Mouse (Mus musculus): Measurements from ENCODE around the gene Galnt12. TPM values are rescaled to one million over a fixed set of nuclear protein-coding genes. Genes with fewer than 3 reads are reported as not detected.

Gene Galnt12
- polyA plus RNA-seq, 1 experiment from 2014 or later = 2.1 TPM

- Histone ChIP-seq H3K27ac (replicated peaks in 1 of 2; ENCODE audit: control insufficient read depth in 1 of 2, insufficient read depth in 1 of 2, low read depth in 2 of 2, low read length in 2 of 2) (no peak overlapping the region), H3K9ac (ENCODE audit: low read length) (no peak overlapping the region), H3K36me3 (ENCODE audit: control insufficient read depth, insufficient read depth, low read length) (no peaks in the 10 kb centered on the region), H3K9me3 (ENCODE audit: control insufficient read depth, low read length) (peaks cover 6% of the 10 kb centered on the region), H3K27me3 (ENCODE audit: control insufficient read depth, insufficient read depth, low read length) (0 out of 2 replicates have a peak, but pooled peaks cover 3% of the 10 kb centered on the region), H3K4me1 (ENCODE audit: control insufficient read depth in 2 of 2, insufficient read depth in 2 of 2, low read length in 2 of 2) (no peaks in the 10 kb centered on the region), H3K4me2 (ENCODE audit: low read length) (no peak overlapping the region), H3K4me3 (ENCODE audit: control insufficient read depth in 1 of 2, insufficient read depth in 1 of 2, low read depth in 1 of 2, low read length in 2 of 2) (no peak overlapping the region)
- no peak for ATAC-seq (ENCODE audit: insufficient number of reproducible peaks, insufficient read depth, low FRiP score, low read depth)
- 81% methylated on average over 8 of the region's 8 CpGs for WGBS
Observed at GRCm38 (mm10) chr4:47130111-47131050, 38.7 kb downstream of the Galnt12 start.

- peaks cover 3% of the 10 kb centered on the region for H3K9me3 ChIP-seq (ENCODE audit: control insufficient read depth, low read length)
- 85% methylated on average over 3 of the region's 3 CpGs for WGBS
- no peaks in the 10 kb centered on the region for H3K36me3 ChIP-seq (ENCODE audit: control insufficient read depth, insufficient read depth, low read length)
- H3K27ac ChIP-seq (replicated peaks in 1 of 2; ENCODE audit: control insufficient read depth in 1 of 2, insufficient read depth in 1 of 2, low read depth in 2 of 2, low read length in 2 of 2) = no peak overlapping the region
- ATAC-seq (ENCODE audit: insufficient number of reproducible peaks, insufficient read depth, low FRiP score, low read depth) = no peak
- H3K4me1 ChIP-seq (ENCODE audit: control insufficient read depth in 2 of 2, insufficient read depth in 2 of 2, low read length in 2 of 2) = no peaks in the 10 kb centered on the region; a peak in 1 of 4 replicates
- 0 out of 2 replicates have a peak, but pooled peaks cover 3% of the 10 kb centered on the region for H3K27me3 ChIP-seq (ENCODE audit: control insufficient read depth, insufficient read depth, low read length)
- H3K4me2 ChIP-seq (ENCODE audit: low read length) = no peak overlapping the region
- H3K4me3 ChIP-seq (ENCODE audit: control insufficient read depth in 1 of 2, insufficient read depth in 1 of 2, low read depth in 1 of 2, low read length in 2 of 2) = no peak overlapping the region
- H3K9ac ChIP-seq (ENCODE audit: low read length) = no peak overlapping the region
Observed at GRCm38 (mm10) chr4:47131931-47132330, 40.2 kb downstream of the Galnt12 start.

- Histone ChIP-seq H3K27ac (replicated peaks in 1 of 2; ENCODE audit: control insufficient read depth in 1 of 2, insufficient read depth in 1 of 2, low read depth in 2 of 2, low read length in 2 of 2) (no peak overlapping the region), H3K9ac (ENCODE audit: low read length) (no peak overlapping the region), H3K4me3 (ENCODE audit: control insufficient read depth in 1 of 2, insufficient read depth in 1 of 2, low read depth in 1 of 2, low read length in 2 of 2) (no peak overlapping the region), H3K4me2 (ENCODE audit: low read length) (no peak overlapping the region), H3K4me1 (ENCODE audit: control insufficient read depth in 2 of 2, insufficient read depth in 2 of 2, low read length in 2 of 2) (no peaks in the 10 kb centered on the region; a peak in 1 of 4 replicates), H3K9me3 (ENCODE audit: control insufficient read depth, low read length) (no peaks in the 10 kb centered on the region), H3K36me3 (ENCODE audit: control insufficient read depth, insufficient read depth, low read length) (no peaks in the 10 kb centered on the region), H3K27me3 (ENCODE audit: control insufficient read depth, insufficient read depth, low read length) (0 out of 2 replicates have a peak, but pooled peaks cover 3% of the 10 kb centered on the region)
- 69% methylated on average over 3 of the region's 3 CpGs for WGBS
- ATAC-seq (ENCODE audit: insufficient number of reproducible peaks, insufficient read depth, low FRiP score, low read depth) = no peak
Observed at GRCm38 (mm10) chr4:47132413-47132812, 40.7 kb downstream of the Galnt12 start.

GRCm38 (mm10) chr4:47136699-47137101 lies 45.0 kb downstream of the Galnt12 start:
- Histone ChIP-seq H3K9me3 (ENCODE audit: control insufficient read depth, low read length) (no peaks in the 10 kb centered on the region), H3K4me2 (ENCODE audit: low read length) (no peak overlapping the region), H3K9ac (ENCODE audit: low read length) (no peak overlapping the region), H3K4me3 (ENCODE audit: control insufficient read depth in 1 of 2, insufficient read depth in 1 of 2, low read depth in 1 of 2, low read length in 2 of 2) (no peak overlapping the region), H3K27ac (replicated peaks in 1 of 2; ENCODE audit: control insufficient read depth in 1 of 2, insufficient read depth in 1 of 2, low read depth in 2 of 2, low read length in 2 of 2) (no peak overlapping the region), H3K36me3 (ENCODE audit: control insufficient read depth, insufficient read depth, low read length) (no peaks in the 10 kb centered on the region), H3K4me1 (ENCODE audit: control insufficient read depth in 2 of 2, insufficient read depth in 2 of 2, low read length in 2 of 2) (peaks cover 3 to 8% of the 10 kb centered on the region in 2 experiments; a peak in 3 of 4 replicates), H3K27me3 (ENCODE audit: control insufficient read depth, insufficient read depth, low read length) (no peaks in the 10 kb centered on the region)
- WGBS = 67% methylated on average over 8 of the region's 8 CpGs
- no peak for ATAC-seq (ENCODE audit: insufficient number of reproducible peaks, insufficient read depth, low FRiP score, low read depth)

GRCm38 (mm10) chr4:47137479-47137878 lies 45.8 kb downstream of the Galnt12 start:
- no peak overlapping the region for H3K4me2 ChIP-seq (ENCODE audit: low read length)
- no peaks in the 10 kb centered on the region for H3K36me3 ChIP-seq (ENCODE audit: control insufficient read depth, insufficient read depth, low read length)
- WGBS = 65% methylated on average over 5 of the region's 5 CpGs
- no peak overlapping the region for H3K9ac ChIP-seq (ENCODE audit: low read length)
- H3K27ac ChIP-seq (replicated peaks in 1 of 2; ENCODE audit: control insufficient read depth in 1 of 2, insufficient read depth in 1 of 2, low read depth in 2 of 2, low read length in 2 of 2) = no peak overlapping the region
- no peaks in the 10 kb centered on the region for H3K9me3 ChIP-seq (ENCODE audit: control insufficient read depth, low read length)
- H3K4me3 ChIP-seq (ENCODE audit: control insufficient read depth in 1 of 2, insufficient read depth in 1 of 2, low read depth in 1 of 2, low read length in 2 of 2) = no peak overlapping the region
- ATAC-seq (ENCODE audit: insufficient number of reproducible peaks, insufficient read depth, low FRiP score, low read depth) = no peak
- H3K27me3 ChIP-seq (ENCODE audit: control insufficient read depth, insufficient read depth, low read length) = no peaks in the 10 kb centered on the region
- H3K4me1 ChIP-seq (ENCODE audit: control insufficient read depth in 2 of 2, insufficient read depth in 2 of 2, low read length in 2 of 2) = peaks cover 3 to 8% of the 10 kb centered on the region in 2 experiments; a peak in 3 of 4 replicates

- no peak overlapping the region for H3K27ac ChIP-seq (replicated peaks in 1 of 2; ENCODE audit: control insufficient read depth in 1 of 2, insufficient read depth in 1 of 2, low read depth in 2 of 2, low read length in 2 of 2)
- no peak for ATAC-seq (ENCODE audit: insufficient number of reproducible peaks, insufficient read depth, low FRiP score, low read depth)
Observed at GRCm38 (mm10) chr4:47138411-47138810, 46.7 kb downstream of the Galnt12 start.

GRCm38 (mm10) chr4:47138967-47139777 lies 47.5 kb downstream of the Galnt12 start:
- peak overlapping the region in 1 of 2 experiments; percentile 22; a peak in 1 of 4 replicates for H3K27ac ChIP-seq (replicated peaks in 1 of 2; ENCODE audit: control insufficient read depth in 1 of 2, insufficient read depth in 1 of 2, low read depth in 2 of 2, low read length in 2 of 2)
- 48% methylated on average over 9 of the region's 9 CpGs for WGBS

More at GRCm38 (mm10) chr4:47138411-47138810, 46.7 kb downstream of the Galnt12 start:
- peaks cover 3 to 8% of the 10 kb centered on the region in 2 experiments; a peak in 3 of 4 replicates for H3K4me1 ChIP-seq (ENCODE audit: control insufficient read depth in 2 of 2, insufficient read depth in 2 of 2, low read length in 2 of 2)
- H3K9ac ChIP-seq (ENCODE audit: low read length) = no peak overlapping the region
- no peaks in the 10 kb centered on the region for H3K9me3 ChIP-seq (ENCODE audit: control insufficient read depth, low read length)
- no peaks in the 10 kb centered on the region for H3K27me3 ChIP-seq (ENCODE audit: control insufficient read depth, insufficient read depth, low read length)
- no peak overlapping the region for H3K4me3 ChIP-seq (ENCODE audit: control insufficient read depth in 1 of 2, insufficient read depth in 1 of 2, low read depth in 1 of 2, low read length in 2 of 2)
- WGBS = 79% methylated on average over 7 of the region's 7 CpGs
- no peak overlapping the region for H3K4me2 ChIP-seq (ENCODE audit: low read length)
- H3K36me3 ChIP-seq (ENCODE audit: control insufficient read depth, insufficient read depth, low read length) = no peaks in the 10 kb centered on the region

More at GRCm38 (mm10) chr4:47138967-47139777, 47.5 kb downstream of the Galnt12 start:
- Histone ChIP-seq H3K9me3 (ENCODE audit: control insufficient read depth, low read length) (no peaks in the 10 kb centered on the region), H3K9ac (ENCODE audit: low read length) (no peak overlapping the region), H3K4me3 (ENCODE audit: control insufficient read depth in 1 of 2, insufficient read depth in 1 of 2, low read depth in 1 of 2, low read length in 2 of 2) (no peak overlapping the region), H3K4me1 (ENCODE audit: control insufficient read depth in 2 of 2, insufficient read depth in 2 of 2, low read length in 2 of 2) (peaks cover 3 to 10% of the 10 kb centered on the region in 2 experiments; a peak in 3 of 4 replicates), H3K36me3 (ENCODE audit: control insufficient read depth, insufficient read depth, low read length) (no peaks in the 10 kb centered on the region), H3K4me2 (ENCODE audit: low read length) (no peak overlapping the region), H3K27me3 (ENCODE audit: control insufficient read depth, insufficient read depth, low read length) (no peaks in the 10 kb centered on the region)
- ATAC-seq (ENCODE audit: insufficient number of reproducible peaks, insufficient read depth, low FRiP score, low read depth) = peak; percentile 55; the same call in 1 of the 2 replicates
